Mouse (Mus musculus) hindbrain, embryonic 16.5 days (tissue): Measurements from ENCODE around the gene 2010300C02Rik. TPM values are rescaled to one million over a fixed set of nuclear protein-coding genes. Genes with fewer than 3 reads are reported as not detected.

Experiments
- ATAC-seq: fragments of 200-750 bp; cut with Nextera tagmentation; 2 replicates; pipeline ENCODE4 v1.8.0; 2017; ENCODE audit warnings: moderate TSS enrichment, moderate library complexity
- H3K27ac ChIP-seq: fragments of 300-500 bp; sonication (generic); 2 replicates; pipeline ENCODE4 v1.5.1; 2014; ENCODE audit warnings: low read depth, mild to moderate bottlenecking, control low read depth, low read length, moderate library complexity
- H3K27me3 ChIP-seq: fragments of 300-500 bp; sonication (generic); replicated peaks from 2 replicates; pipeline ENCODE4 v1.6.1; 2014; ENCODE audit warnings: low read length; ENCODE audit not compliant: control insufficient read depth, insufficient read depth
- H3K36me3 ChIP-seq: fragments of 300-500 bp; sonication (generic); 2 replicates; pipeline ENCODE4 v1.6.1; 2014; ENCODE audit warnings: mild to moderate bottlenecking, low read length, moderate library complexity, mixed read lengths; ENCODE audit not compliant: control insufficient read depth, insufficient read depth
- H3K4me1 ChIP-seq: fragments of 300-500 bp; sonication (generic); 2 replicates; pipeline ENCODE4 v1.6.1; 2014; ENCODE audit warnings: low read depth, low read length; ENCODE audit not compliant: control insufficient read depth, insufficient read depth
- H3K4me2 ChIP-seq: fragments of 300-500 bp; sonication (generic); 2 replicates; pipeline ENCODE4 v1.6.1; 2014; ENCODE audit warnings: mild to moderate bottlenecking, low read length, control low read depth, moderate library complexity
- H3K4me3 ChIP-seq: fragments of 300-500 bp; sonication (generic); 2 replicates; pipeline ENCODE4 v1.5.1; 2014; ENCODE audit warnings: mild to moderate bottlenecking, low read length, control low read depth, moderate library complexity
- H3K9ac ChIP-seq: fragments of 300-500 bp; sonication (generic); 2 replicates; pipeline ENCODE4 v1.6.1; 2014; ENCODE audit warnings: low read depth, mild to moderate bottlenecking, control low read depth, low read length, moderate library complexity
- H3K9me3 ChIP-seq: fragments of 300-500 bp; sonication (generic); 2 replicates; pipeline ENCODE4 v1.6.1; 2014; ENCODE audit warnings: mild to moderate bottlenecking, low read length, moderate library complexity; ENCODE audit not compliant: control insufficient read depth
- WGBS: fragments of 180-500 bp; shearing (Covaris S2); extraction: QIAGEN DNeasy Blood & Tissue Kit; methylation state at CpG from one replicate; pipeline ENCODE4 v1.1.7; 2014; 5-methylcytosine and 5-hydroxymethylcytosine counted together
- polyA plus RNA-seq: library from polyadenylated mRNA; unstranded; fragments of >200 nt; fragmentation: Nextera tagmentation; extraction: Ambion mirVana; gene quantifications from 2 replicates; pipeline ENCODE4 v1.2.1, GENCODE M21; 2015

The 2010300C02Rik gene
- polyA plus RNA-seq, 1 experiment from 2014 or later, result 3.2 TPM

DNA sequence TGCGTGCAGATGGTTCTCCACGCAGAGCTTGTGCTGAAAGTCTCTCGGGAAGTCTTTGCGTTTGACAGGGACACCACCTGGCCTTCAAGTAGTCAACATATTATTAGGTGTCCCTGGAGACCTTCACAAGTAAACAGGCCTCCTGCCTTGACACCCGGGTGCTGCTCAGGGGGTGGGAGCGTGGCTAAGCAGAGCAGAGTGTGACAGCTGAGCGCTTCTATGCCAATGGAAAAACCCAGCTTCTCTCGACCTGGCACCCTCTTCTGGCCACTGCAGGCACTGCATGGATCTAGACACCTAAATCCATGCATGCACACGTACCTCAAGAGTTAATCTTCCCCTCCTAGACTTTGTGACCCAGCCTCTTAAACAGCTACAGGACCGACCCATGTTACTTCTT, 80.8 kb downstream of the 2010300C02Rik start:
- ATAC-seq, result peak; percentile 88
- 12% methylated on average over 10 of the region's 10 CpGs for WGBS
- H3K4me3 ChIP-seq, result peak overlapping the region; percentile 15

DNA sequence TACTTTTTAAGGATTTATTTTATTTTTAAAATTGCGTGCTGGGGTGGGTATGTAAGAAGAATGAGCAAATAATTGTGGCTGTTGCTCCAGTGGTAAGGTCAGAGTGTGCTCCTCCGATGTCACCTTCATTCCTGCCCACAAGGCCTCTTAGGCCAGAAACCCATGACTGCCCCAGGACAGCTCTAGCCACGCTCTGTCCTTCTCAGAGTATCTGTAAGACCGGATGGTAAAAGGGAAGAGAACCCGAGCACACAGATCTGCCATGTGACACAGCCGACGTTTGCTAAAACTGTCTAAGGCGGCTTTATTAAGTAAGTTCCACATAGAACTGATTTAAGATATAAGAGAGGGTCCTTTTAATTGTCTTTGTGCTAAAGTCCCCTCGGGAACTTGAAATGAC, 81.3 kb downstream of the 2010300C02Rik start:
- WGBS, result 83% methylated on average over 9 of the region's 9 CpGs
- Histone ChIP-seq H3K9me3 (no peaks in the 10 kb centered on the region), H3K27me3 (no peaks in the 10 kb centered on the region), H3K27ac (no peak overlapping the region), H3K4me1 (peaks cover 4% of the 10 kb centered on the region; the same call in 1 of the 2 replicates), H3K9ac (0 out of 2 replicates have a peak overlapping the region, but pooled peaks have one; percentile 8), H3K4me2 (peak overlapping the region; percentile 52), H3K4me3 (no peak overlapping the region), H3K36me3 (no peaks in the 10 kb centered on the region)
- ATAC-seq, result no peak

More for the DNA sequence above, 80.8 kb downstream of the 2010300C02Rik start:
- peaks cover 4% of the 10 kb centered on the region; the same call in 1 of the 2 replicates for H3K4me1 ChIP-seq
- H3K9me3 ChIP-seq, result no peaks in the 10 kb centered on the region
- H3K9ac ChIP-seq, result 0 out of 2 replicates have a peak overlapping the region, but pooled peaks have one; percentile 8
- H3K27me3 ChIP-seq, result no peaks in the 10 kb centered on the region
- H3K4me2 ChIP-seq, result peak overlapping the region; percentile 52
- H3K27ac ChIP-seq, result no peak overlapping the region
- H3K36me3 ChIP-seq, result no peaks in the 10 kb centered on the region

DNA sequence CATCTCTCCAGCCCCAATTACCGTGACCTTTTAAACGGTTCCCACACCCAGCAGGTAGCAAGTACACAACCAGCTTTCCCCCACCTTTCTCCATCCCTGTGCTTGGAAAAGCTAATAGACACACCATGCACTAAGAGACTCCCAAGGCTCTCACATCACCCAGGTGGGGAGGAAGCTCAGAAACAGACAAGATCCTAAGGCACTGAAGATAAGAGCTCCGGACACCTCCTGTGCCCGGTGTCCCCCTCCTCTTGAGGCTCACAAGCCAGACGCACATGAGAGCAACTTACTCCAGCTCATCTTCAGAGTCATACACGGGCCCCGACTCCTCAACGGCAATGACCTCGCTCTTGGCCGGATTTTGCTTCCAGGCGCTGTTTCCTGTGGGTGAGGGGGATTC, 82.3 kb downstream of the 2010300C02Rik start:
- Histone ChIP-seq H3K36me3 (no peaks in the 10 kb centered on the region), H3K9me3 (no peaks in the 10 kb centered on the region), H3K27ac (no peak overlapping the region), H3K9ac (no peak overlapping the region), H3K4me3 (no peak overlapping the region), H3K4me2 (no peak overlapping the region), H3K4me1 (peaks cover 4% of the 10 kb centered on the region; the same call in 1 of the 2 replicates), H3K27me3 (no peaks in the 10 kb centered on the region)
- ATAC-seq, result no peak
- WGBS, result 76% methylated on average over 11 of the region's 11 CpGs

DNA sequence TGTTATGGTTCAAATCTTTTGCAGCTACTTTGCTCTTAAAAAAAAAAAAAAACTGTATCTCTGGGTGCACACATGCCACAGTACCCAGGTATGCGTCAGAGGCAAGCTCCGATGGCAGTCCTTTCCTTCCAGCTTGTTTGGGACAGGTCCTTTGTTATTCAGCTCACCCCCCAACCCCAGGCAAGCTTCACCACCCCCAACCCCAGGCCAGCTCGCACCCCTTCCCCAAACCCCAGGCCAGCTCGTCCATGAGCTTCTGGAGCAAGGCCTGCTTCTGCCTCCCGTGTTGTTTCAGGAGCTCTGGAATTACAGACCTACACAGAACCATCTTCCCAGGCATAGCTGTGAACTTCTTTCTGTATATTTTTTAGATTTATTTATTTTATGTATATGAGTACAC, 83.1 kb downstream of the 2010300C02Rik start:
- no peak for ATAC-seq
- Histone ChIP-seq H3K9ac (no peak overlapping the region), H3K4me3 (no peak overlapping the region), H3K4me2 (no peak overlapping the region), H3K27ac (no peak overlapping the region), H3K4me1 (peaks cover 4% of the 10 kb centered on the region; the same call in 1 of the 2 replicates), H3K36me3 (no peaks in the 10 kb centered on the region), H3K9me3 (no peaks in the 10 kb centered on the region), H3K27me3 (no peaks in the 10 kb centered on the region)
- 86% methylated on average over 5 of the region's 5 CpGs for WGBS

DNA sequence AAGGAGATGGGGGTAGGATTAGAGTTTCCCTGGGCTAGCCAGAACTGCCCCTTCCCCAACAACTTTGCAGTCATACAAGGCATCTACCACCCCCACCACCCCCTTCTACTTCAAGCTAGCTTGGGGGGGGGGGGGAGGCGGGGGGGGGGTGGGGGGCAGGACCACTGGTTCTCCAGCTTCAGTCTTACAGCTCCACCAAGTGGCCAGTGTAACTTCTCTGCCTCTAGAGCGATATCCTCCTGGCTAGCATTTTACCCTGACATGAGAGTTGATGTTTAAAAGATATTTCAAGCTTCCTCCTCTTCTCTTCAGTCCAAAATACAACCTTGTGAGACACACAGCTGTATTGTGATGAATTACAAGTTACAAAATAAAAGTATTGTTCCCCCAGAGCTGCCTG, 83.7 kb downstream of the 2010300C02Rik start:
- no peaks in the 10 kb centered on the region for H3K27me3 ChIP-seq
- no peak overlapping the region for H3K4me3 ChIP-seq
- WGBS, result 39% methylated on average over 2 of the region's 2 CpGs
- no peak overlapping the region for H3K4me2 ChIP-seq
- H3K9ac ChIP-seq, result no peak overlapping the region
- H3K27ac ChIP-seq, result no peak overlapping the region
- no peaks in the 10 kb centered on the region for H3K9me3 ChIP-seq
- ATAC-seq, result no peak
- H3K4me1 ChIP-seq, result peaks cover 4% of the 10 kb centered on the region; the same call in 1 of the 2 replicates
- no peaks in the 10 kb centered on the region for H3K36me3 ChIP-seq

DNA sequence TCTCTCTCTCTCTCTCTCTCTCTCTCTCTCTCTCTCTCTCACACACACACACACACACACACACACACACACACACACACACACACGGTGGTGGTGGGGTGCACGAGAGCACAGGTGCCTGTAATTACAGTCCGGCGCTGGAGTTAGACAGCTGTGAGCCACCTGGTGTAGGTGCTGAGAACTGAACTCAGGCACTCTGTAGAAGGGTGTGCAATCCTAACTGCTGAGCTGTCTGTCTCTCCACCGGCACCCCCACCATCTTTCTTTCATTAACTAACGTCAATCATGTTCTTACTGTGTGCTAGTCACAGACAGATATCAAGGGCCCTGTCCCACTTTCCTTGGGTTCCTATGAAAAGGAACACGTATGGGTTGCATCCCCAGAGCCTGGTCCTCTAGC, 84.2 kb downstream of the 2010300C02Rik start:
- H3K4me1 ChIP-seq, result peaks cover 4% of the 10 kb centered on the region; the same call in 1 of the 2 replicates
- WGBS, result 59% methylated on average over 7 of the region's 7 CpGs
- no peak for ATAC-seq

DNA sequence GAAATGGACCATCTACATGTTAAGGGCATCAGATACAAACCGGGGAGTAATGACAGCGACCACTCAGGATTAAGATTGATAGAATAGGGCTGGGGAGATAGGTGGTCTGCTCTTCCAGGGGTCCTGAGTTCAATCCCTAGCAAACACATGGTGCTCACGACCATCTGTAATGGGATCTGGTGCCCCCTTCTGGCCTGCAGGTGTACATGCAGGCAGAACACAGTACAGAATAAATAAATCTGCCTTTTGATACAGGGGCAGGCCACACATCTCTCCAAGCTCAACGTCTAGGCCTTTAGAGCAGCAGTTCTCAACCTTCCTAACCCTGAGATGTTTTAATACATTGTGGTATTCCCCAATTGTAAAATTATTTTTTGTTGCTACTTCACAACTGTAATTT, 85.2 kb downstream of the 2010300C02Rik start:
- Histone ChIP-seq H3K9me3 (no peaks in the 10 kb centered on the region), H3K36me3 (no peaks in the 10 kb centered on the region), H3K27ac (no peak overlapping the region), H3K4me1 (peaks cover 4% of the 10 kb centered on the region; the same call in 1 of the 2 replicates), H3K4me3 (no peak overlapping the region), H3K9ac (no peak overlapping the region), H3K4me2 (no peak overlapping the region), H3K27me3 (no peaks in the 10 kb centered on the region)
- peak; percentile 51; the same call in 1 of the 2 replicates for ATAC-seq
- 26% methylated on average over 4 of the region's 4 CpGs for WGBS

More for the DNA sequence above, 84.2 kb downstream of the 2010300C02Rik start:
- H3K36me3 ChIP-seq, result no peaks in the 10 kb centered on the region
- H3K4me3 ChIP-seq, result no peak overlapping the region
- H3K9ac ChIP-seq, result no peak overlapping the region
- no peak overlapping the region for H3K27ac ChIP-seq
- H3K9me3 ChIP-seq, result no peaks in the 10 kb centered on the region
- no peaks in the 10 kb centered on the region for H3K27me3 ChIP-seq
- no peak overlapping the region for H3K4me2 ChIP-seq

DNA sequence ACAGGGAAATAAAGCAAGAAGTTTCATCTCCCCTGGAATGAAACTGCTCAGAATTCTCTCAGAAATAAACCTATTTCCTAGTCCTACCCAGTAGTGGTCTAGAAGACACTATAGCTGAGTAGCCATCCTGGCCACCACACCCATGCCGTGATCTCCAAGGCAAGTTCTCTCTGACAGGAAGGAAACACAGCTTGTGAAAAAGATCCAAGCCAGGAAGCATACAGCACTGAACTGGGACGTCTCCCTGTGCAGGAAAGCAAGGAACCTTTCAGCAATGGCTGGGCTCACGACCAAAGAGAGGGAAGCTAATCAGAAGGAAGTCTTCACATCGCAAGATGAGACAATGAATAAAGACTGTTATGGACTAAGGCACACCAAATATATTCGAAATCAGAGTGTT, 86.4 kb downstream of the 2010300C02Rik start:
- no peaks in the 10 kb centered on the region for H3K9me3 ChIP-seq
- H3K4me1 ChIP-seq, result no peaks in the 10 kb centered on the region
- H3K4me3 ChIP-seq, result no peak overlapping the region
- H3K27ac ChIP-seq, result no peak overlapping the region
- H3K4me2 ChIP-seq, result no peak overlapping the region
- no peaks in the 10 kb centered on the region for H3K27me3 ChIP-seq
- no peaks in the 10 kb centered on the region for H3K36me3 ChIP-seq
- no peak overlapping the region for H3K9ac ChIP-seq
- 74% methylated on average over 5 of the region's 5 CpGs for WGBS
- no peak for ATAC-seq

DNA sequence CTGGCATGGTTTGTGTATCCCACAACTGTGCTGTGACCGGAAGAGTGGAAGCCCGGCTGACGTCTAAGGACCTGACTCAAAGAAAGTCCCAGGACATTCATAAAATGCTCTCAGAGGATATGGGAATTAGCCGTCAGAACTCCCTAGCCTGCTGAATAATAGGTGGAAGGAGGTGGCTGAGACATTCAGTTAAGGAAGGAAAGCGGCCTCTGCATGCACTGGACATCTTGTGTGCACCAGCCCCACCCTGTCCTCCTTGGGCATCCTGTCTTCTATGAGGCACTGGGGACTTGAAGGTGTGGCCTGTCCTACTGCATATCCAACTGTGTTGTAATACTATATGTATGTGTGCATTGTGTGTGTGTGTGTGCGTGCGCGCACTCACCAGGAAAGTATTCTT, 87.5 kb downstream of the 2010300C02Rik start:
- Histone ChIP-seq H3K9me3 (no peaks in the 10 kb centered on the region), H3K4me3 (no peak overlapping the region), H3K4me2 (no peak overlapping the region), H3K27ac (no peak overlapping the region), H3K4me1 (no peaks in the 10 kb centered on the region), H3K9ac (no peak overlapping the region), H3K36me3 (no peaks in the 10 kb centered on the region), H3K27me3 (no peaks in the 10 kb centered on the region)
- WGBS, result 86% methylated on average over 8 of the region's 8 CpGs
- ATAC-seq, result no peak

DNA sequence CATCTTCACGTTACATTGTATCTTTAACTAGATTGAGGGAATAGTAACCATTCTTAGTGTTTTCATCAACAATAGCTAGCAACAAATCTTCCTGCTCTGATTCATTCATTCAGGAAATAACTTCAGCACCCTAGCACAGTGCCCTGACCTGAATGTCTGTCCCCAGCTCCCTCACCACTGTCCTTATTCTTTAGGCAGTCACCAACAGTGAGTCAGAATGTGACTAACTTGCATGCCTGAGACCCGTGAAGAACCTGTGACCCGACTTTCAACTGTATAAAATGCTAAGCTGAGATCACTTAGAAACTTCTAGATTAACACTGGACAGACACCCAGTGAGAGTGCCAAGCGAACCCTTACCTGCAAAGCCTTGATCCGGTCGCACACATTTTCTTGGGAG, 88.4 kb downstream of the 2010300C02Rik start:
- H3K9me3 ChIP-seq, result no peaks in the 10 kb centered on the region
- no peak overlapping the region for H3K27ac ChIP-seq
- ATAC-seq, result no peak
- no peaks in the 10 kb centered on the region for H3K27me3 ChIP-seq
- H3K4me3 ChIP-seq, result no peak overlapping the region
- no peaks in the 10 kb centered on the region for H3K4me1 ChIP-seq
- H3K36me3 ChIP-seq, result no peaks in the 10 kb centered on the region
- 86% methylated on average over 6 of the region's 6 CpGs for WGBS
- H3K9ac ChIP-seq, result no peak overlapping the region
- no peak overlapping the region for H3K4me2 ChIP-seq
